Mouse (Mus musculus) limb, embryonic 14.5 days (tissue): Measurements from ENCODE around the gene Serpinb9b. TPM values are rescaled to one million over a fixed set of nuclear protein-coding genes. Genes with fewer than 3 reads are reported as not detected.

Experiments
- ATAC-seq: fragments of 200-750 bp; cut with Nextera tagmentation; 2 replicates; pipeline ENCODE4 v1.8.0; 2017; ENCODE audit warnings: low read depth, moderate number of reproducible peaks, moderate TSS enrichment; ENCODE audit not compliant: low FRiP score
- DNase-seq: peaks from one replicate; pipeline ENCODE4 v3.0.0-alpha.2; 2015; ENCODE audit warnings: low spot score
- H3K27ac ChIP-seq: fragments of 300-500 bp; sonication (generic); replicated peaks from 2 replicates; pipeline ENCODE4 v1.5.1; 2014; ENCODE audit warnings: low read depth, mild to moderate bottlenecking, low read length, moderate library complexity, mixed read lengths
- H3K27me3 ChIP-seq: fragments of 300-500 bp; sonication (generic); 2 replicates; pipeline ENCODE4 v1.6.1; 2014; ENCODE audit warnings: low read length, mixed read lengths; ENCODE audit not compliant: control insufficient read depth, insufficient read depth
- H3K36me3 ChIP-seq: fragments of 300-500 bp; sonication (generic); 2 replicates; pipeline ENCODE4 v1.6.1; 2014; ENCODE audit warnings: mild to moderate bottlenecking, low read length, moderate library complexity, mixed read lengths; ENCODE audit not compliant: control insufficient read depth, insufficient read depth
- H3K4me1 ChIP-seq: fragments of 300-500 bp; sonication (generic); 2 replicates; pipeline ENCODE4 v1.6.1; 2014; ENCODE audit warnings: antibody characterized with exemption, low read length, mixed read lengths; ENCODE audit not compliant: control insufficient read depth, insufficient read depth
- H3K4me2 ChIP-seq: fragments of 300-500 bp; sonication (generic); replicated peaks from 2 replicates; pipeline ENCODE4 v1.6.1; 2014; ENCODE audit warnings: low read depth, mild to moderate bottlenecking, low read length, moderate library complexity; ENCODE audit not compliant: severe bottlenecking
- H3K4me3 ChIP-seq: fragments of 300-500 bp; sonication (generic); replicated peaks from 2 replicates; pipeline ENCODE4 v1.5.1; 2014; ENCODE audit warnings: low read length
- H3K9ac ChIP-seq: fragments of 300-500 bp; sonication (generic); 2 replicates; pipeline ENCODE4 v1.6.1; 2014; ENCODE audit warnings: mild to moderate bottlenecking, low read depth, low read length, moderate library complexity; ENCODE audit not compliant: severe bottlenecking
- H3K9me3 ChIP-seq: fragments of 300-500 bp; sonication (generic); 2 replicates; pipeline ENCODE4 v1.6.1; 2016; ENCODE audit warnings: low read length; ENCODE audit not compliant: control insufficient read depth
- POLR2A ChIP-seq: fragments of 200-500 bp; IDR thresholded peaks from 2 replicates; pipeline ENCODE4 v1.8.0; 2012; ENCODE audit warnings: inconsistent platforms, mild to moderate bottlenecking, moderate library complexity, borderline replicate concordance; ENCODE audit not compliant: insufficient read depth, insufficient read length; ENCODE audit errors: extremely low read depth
- WGBS: fragments of 180-500 bp; shearing (Covaris S2); extraction: QIAGEN DNeasy Blood & Tissue Kit; methylation state at CpG from one replicate; pipeline ENCODE4 v1.1.7; 2014; 5-methylcytosine and 5-hydroxymethylcytosine counted together
- polyA plus RNA-seq, 2 experiments: library from polyadenylated mRNA; depleted of rRNA in 1 of 2; stranded (reverse) in 1 of 2; unstranded in 1 of 2; fragments of >200 nt; fragmentation: Nextera tagmentation in 1 of 2; extraction: Ambion mirVana in 1 of 2; gene quantifications; 2 replicates each; pipeline versions ENCODE4 v1.2.1 to v1.2.3; 2012 to 2014

Gene Serpinb9b
- polyA plus RNA-seq, 2 experiments = 0.10 TPM; not detected in 1

DNA sequence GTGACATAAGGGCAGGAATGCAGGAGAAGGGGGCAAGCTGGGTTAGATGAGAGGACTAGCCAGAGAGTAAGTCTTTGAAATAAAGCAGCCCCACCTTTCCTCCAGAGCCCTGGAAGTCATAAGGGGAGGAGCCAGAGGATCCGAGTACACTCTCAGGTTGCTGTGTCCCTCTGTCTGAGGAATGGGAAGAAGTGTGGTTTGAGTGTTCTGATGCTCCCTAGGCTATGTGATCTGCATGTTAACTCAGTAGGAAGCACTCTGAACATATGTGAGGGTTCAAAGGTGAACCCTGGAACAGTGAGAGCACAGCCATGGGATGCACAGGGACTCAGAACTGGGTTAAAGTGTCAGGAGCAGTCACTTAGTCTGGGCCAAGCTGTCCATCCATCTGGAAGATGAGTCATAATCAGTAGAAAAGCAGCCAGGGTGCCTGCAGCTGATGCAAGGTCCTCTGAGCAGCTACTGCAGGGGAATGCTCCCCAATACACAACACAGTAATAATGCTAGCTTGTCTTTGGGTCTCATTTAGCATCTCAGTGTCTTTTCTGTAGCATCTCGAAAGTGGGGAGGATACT is 21.6 kb upstream of the Serpinb9b start:
- Histone ChIP-seq H3K36me3 (no peaks in the 10 kb centered on the region), H3K9me3 (no peaks in the 10 kb centered on the region), H3K9ac (no peak overlapping the region), H3K27me3 (no peaks in the 10 kb centered on the region), H3K27ac (no peak overlapping the region), H3K4me3 (no peak overlapping the region), H3K4me1 (no peaks in the 10 kb centered on the region), H3K4me2 (no peak overlapping the region)
- ATAC-seq (no peak), DNase-seq (no peak)
- 54% methylated on average over 2 of the region's 2 CpGs for WGBS
- no peak for TF ChIP-seq POLR2A

DNA sequence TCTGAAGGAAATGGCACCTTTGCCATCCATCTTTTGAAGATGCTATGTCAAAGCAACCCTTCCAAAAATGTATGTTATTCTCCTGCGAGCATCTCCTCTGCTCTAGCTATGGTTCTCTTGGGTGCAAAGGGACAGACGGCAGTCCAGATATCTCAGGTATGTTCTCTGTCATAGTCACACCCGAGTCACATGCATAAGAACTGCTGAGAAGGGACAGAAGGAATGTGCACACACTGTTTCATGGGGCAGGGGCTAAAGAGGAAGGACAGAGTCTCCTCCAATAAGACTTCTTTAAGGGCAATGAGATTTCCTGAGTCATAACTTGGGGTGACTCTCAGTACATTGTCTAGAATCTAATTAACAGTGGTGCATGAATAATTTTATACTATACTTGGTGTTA is 20.7 kb upstream of the Serpinb9b start:
- no peak for TF ChIP-seq POLR2A
- H3K27ac ChIP-seq = no peak overlapping the region

DNA sequence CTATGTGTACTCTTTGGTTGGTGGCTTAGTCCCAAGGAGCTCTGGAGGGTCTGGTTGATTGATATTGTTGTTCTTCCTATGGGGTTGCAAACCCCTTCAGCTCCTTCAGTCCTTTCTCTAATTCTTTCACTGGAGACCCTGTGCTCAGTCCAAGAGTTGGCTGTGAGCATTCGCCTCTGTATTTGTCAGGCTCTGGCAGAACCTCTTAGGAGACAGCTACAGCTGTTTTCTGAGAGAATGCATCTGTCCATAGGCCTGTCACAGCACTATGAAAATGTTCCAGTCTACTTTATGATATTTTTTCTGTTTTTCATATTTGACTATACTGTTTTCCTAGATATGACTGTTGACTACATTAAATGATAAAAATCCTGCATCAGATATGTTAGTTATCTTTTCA is 14.8 kb upstream of the Serpinb9b start:
- DNase-seq (no peak), ATAC-seq (no peak)
- no peaks in the 10 kb centered on the region for H3K36me3 ChIP-seq
- H3K4me3 ChIP-seq = no peak overlapping the region
- H3K9ac ChIP-seq = no peak overlapping the region
- H3K9me3 ChIP-seq = no peaks in the 10 kb centered on the region
- 83% methylated on average over 1 of the region's 1 CpGs for WGBS
- no peak overlapping the region for H3K27ac ChIP-seq
- no peaks in the 10 kb centered on the region for H3K27me3 ChIP-seq
- H3K4me2 ChIP-seq = no peak overlapping the region
- TF ChIP-seq POLR2A = no peak
- no peaks in the 10 kb centered on the region for H3K4me1 ChIP-seq

More for the DNA sequence above, 20.7 kb upstream of the Serpinb9b start:
- no peak overlapping the region for H3K9ac ChIP-seq
- ATAC-seq (no peak), DNase-seq (no peak)
- H3K4me1 ChIP-seq = no peaks in the 10 kb centered on the region
- no peak overlapping the region for H3K4me3 ChIP-seq
- H3K27me3 ChIP-seq = no peaks in the 10 kb centered on the region
- H3K9me3 ChIP-seq = no peaks in the 10 kb centered on the region
- 82% methylated on average over 3 of the region's 3 CpGs for WGBS
- no peak overlapping the region for H3K4me2 ChIP-seq
- no peaks in the 10 kb centered on the region for H3K36me3 ChIP-seq

DNA sequence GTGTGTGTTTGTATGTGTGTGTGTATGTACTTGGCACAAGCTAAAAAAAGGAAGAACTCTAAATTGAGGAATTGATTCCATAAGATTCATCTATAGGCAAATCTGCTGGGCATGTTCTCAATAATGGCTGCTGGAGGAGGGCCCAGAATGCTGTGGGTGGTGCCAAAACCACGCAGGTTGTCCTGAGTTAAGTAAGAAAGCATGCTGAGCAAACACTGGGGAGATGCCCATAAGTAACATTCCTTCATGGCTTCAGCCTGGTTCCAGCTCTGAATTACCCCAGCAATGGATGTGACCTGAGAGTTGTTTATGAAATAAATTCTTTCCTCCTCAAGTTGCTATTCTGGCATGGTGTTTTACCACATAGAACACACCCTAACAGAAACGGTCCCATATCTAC is 13.9 kb upstream of the Serpinb9b start:
- no peak for DNase-seq

GRCm38 (mm10) chr13:33022371-33022770 is 4.8 kb upstream of the Serpinb9b start:
- H3K4me1 ChIP-seq = no peaks in the 10 kb centered on the region
- ATAC-seq (no peak), DNase-seq (no peak)
- H3K9me3 ChIP-seq = 0 out of 2 replicates have a peak, but pooled peaks cover 4% of the 10 kb centered on the region
- no peaks in the 10 kb centered on the region for H3K27me3 ChIP-seq
- WGBS = 82% methylated on average over 1 of the region's 1 CpGs
- no peak overlapping the region for H3K4me2 ChIP-seq
- H3K36me3 ChIP-seq = no peaks in the 10 kb centered on the region
- H3K4me3 ChIP-seq = no peak overlapping the region
- no peak for TF ChIP-seq POLR2A
- no peak overlapping the region for H3K27ac ChIP-seq
- H3K9ac ChIP-seq = no peak overlapping the region

More for the DNA sequence above, 13.9 kb upstream of the Serpinb9b start:
- Histone ChIP-seq H3K27ac (no peak overlapping the region), H3K36me3 (no peaks in the 10 kb centered on the region), H3K9ac (no peak overlapping the region), H3K4me1 (no peaks in the 10 kb centered on the region), H3K4me2 (no peak overlapping the region), H3K9me3 (no peaks in the 10 kb centered on the region), H3K4me3 (no peak overlapping the region), H3K27me3 (no peaks in the 10 kb centered on the region)
- no peak for ATAC-seq
- no peak for TF ChIP-seq POLR2A
- 63% methylated on average over 2 of the region's 2 CpGs for WGBS
